Mouse (Mus musculus): ENCODE results near the gene App. TPM values are rescaled to one million over a fixed set of nuclear protein-coding genes. Genes with fewer than 3 reads are reported as not detected.
A peak's percentile ranks its signal among the peaks of the same experiment; 100 is the strongest.

App gene
- polyA plus RNA-seq, 1 experiment from 2014 or later: 229 TPM

GRCm38 (mm10) chr16:84986016-84986631 is 187.4 kb downstream of the App start:
- H3K4me2 ChIP-seq: no peak overlapping the region
- no peak overlapping the region for H3K9ac ChIP-seq
- no peak overlapping the region for H3K4me3 ChIP-seq (ENCODE audit: low read depth, low read length)
- DNase-seq (peak; percentile 73), ATAC-seq (ENCODE audit: insufficient read depth) (0 out of 2 replicates have a peak, but pooled peaks have one; percentile 19)
- WGBS: 42% methylated on average over 11 of the region's 11 CpGs
- peak overlapping the region; percentile 47 for H3K27ac ChIP-seq (ENCODE audit: low read depth)
- TF ChIP-seq CTCF (IDR thresholded peaks at IDR 0.05; ENCODE audit: low read depth): no peak
- H3K9me3 ChIP-seq (ENCODE audit: low read depth, low read length): no peaks in the 10 kb centered on the region
- H3K36me3 ChIP-seq (ENCODE audit: insufficient read depth): peaks cover 16% of the 10 kb centered on the region; the same call in 1 of the 2 replicates
- H3K27me3 ChIP-seq (ENCODE audit: insufficient read depth, low read length): no peaks in the 10 kb centered on the region
- H3K4me1 ChIP-seq (ENCODE audit: insufficient read depth): 0 out of 2 replicates have a peak, but pooled peaks cover 11% of the 10 kb centered on the region

GRCm38 (mm10) chr16:84985340-84985739 is 188.2 kb downstream of the App start:
- H3K9ac ChIP-seq: no peak overlapping the region
- 0 out of 2 replicates have a peak, but pooled peaks have one; percentile 4 for ATAC-seq (ENCODE audit: insufficient read depth)

GRCm38 (mm10) chr16:84983428-84983827 is 190.1 kb downstream of the App start:
- ATAC-seq (ENCODE audit: insufficient read depth): no peak
- Histone ChIP-seq H3K27ac (ENCODE audit: low read depth) (no peak overlapping the region), H3K36me3 (ENCODE audit: insufficient read depth) (peaks cover 13% of the 10 kb centered on the region; the same call in 1 of the 2 replicates), H3K4me2 (no peak overlapping the region), H3K9me3 (ENCODE audit: low read depth, low read length) (no peaks in the 10 kb centered on the region), H3K27me3 (ENCODE audit: insufficient read depth, low read length) (no peaks in the 10 kb centered on the region), H3K9ac (no peak overlapping the region), H3K4me1 (ENCODE audit: insufficient read depth) (0 out of 2 replicates have a peak, but pooled peaks cover 11% of the 10 kb centered on the region), H3K4me3 (ENCODE audit: low read depth, low read length) (no peak overlapping the region)
- DNase-seq: peak; percentile 33
- 60% methylated on average over 3 of the region's 3 CpGs for WGBS
- TF ChIP-seq CTCF (IDR thresholded peaks at IDR 0.05; ENCODE audit: low read depth): no peak

More at GRCm38 (mm10) chr16:84985340-84985739, 188.2 kb downstream of the App start:
- TF ChIP-seq CTCF (IDR thresholded peaks at IDR 0.05; ENCODE audit: low read depth): no peak
- H3K9me3 ChIP-seq (ENCODE audit: low read depth, low read length): no peaks in the 10 kb centered on the region
- H3K27me3 ChIP-seq (ENCODE audit: insufficient read depth, low read length): no peaks in the 10 kb centered on the region
- no peak for DNase-seq
- peaks cover 13% of the 10 kb centered on the region; the same call in 1 of the 2 replicates for H3K36me3 ChIP-seq (ENCODE audit: insufficient read depth)
- no peak overlapping the region for H3K4me3 ChIP-seq (ENCODE audit: low read depth, low read length)
- no peak overlapping the region for H3K4me2 ChIP-seq
- 91% methylated on average over 3 of the region's 3 CpGs for WGBS
- peak overlapping the region; percentile 47; the same call in 1 of the 2 replicates for H3K27ac ChIP-seq (ENCODE audit: low read depth)
- 0 out of 2 replicates have a peak, but pooled peaks cover 11% of the 10 kb centered on the region for H3K4me1 ChIP-seq (ENCODE audit: insufficient read depth)

GRCm38 (mm10) chr16:84982589-84982988 is 191.0 kb downstream of the App start:
- Histone ChIP-seq H3K4me1 (ENCODE audit: insufficient read depth) (0 out of 2 replicates have a peak, but pooled peaks cover 11% of the 10 kb centered on the region), H3K9ac (no peak overlapping the region), H3K4me3 (ENCODE audit: low read depth, low read length) (no peak overlapping the region), H3K27ac (ENCODE audit: low read depth) (no peak overlapping the region), H3K36me3 (ENCODE audit: insufficient read depth) (peaks cover 12% of the 10 kb centered on the region; the same call in 1 of the 2 replicates), H3K9me3 (ENCODE audit: low read depth, low read length) (no peaks in the 10 kb centered on the region), H3K4me2 (no peak overlapping the region), H3K27me3 (ENCODE audit: insufficient read depth, low read length) (no peaks in the 10 kb centered on the region)
- TF ChIP-seq CTCF (IDR thresholded peaks at IDR 0.05; ENCODE audit: low read depth): no peak
- 68% methylated on average over 3 of the region's 3 CpGs for WGBS
- no peak for ATAC-seq (ENCODE audit: insufficient read depth)
- peak; percentile 26 for DNase-seq

GRCm38 (mm10) chr16:84978589-84978988 is 195.0 kb downstream of the App start:
- no peak overlapping the region for H3K4me2 ChIP-seq
- DNase-seq (no peak), ATAC-seq (ENCODE audit: insufficient read depth) (no peak)
- no peak overlapping the region for H3K4me3 ChIP-seq (ENCODE audit: low read depth, low read length)
- 50% methylated on average over 5 of the region's 5 CpGs for WGBS
- peaks cover 36% of the 10 kb centered on the region for H3K36me3 ChIP-seq (ENCODE audit: insufficient read depth)
- H3K27ac ChIP-seq (ENCODE audit: low read depth): no peak overlapping the region
- no peak overlapping the region for H3K9ac ChIP-seq
- no peaks in the 10 kb centered on the region for H3K27me3 ChIP-seq (ENCODE audit: insufficient read depth, low read length)
- no peak for TF ChIP-seq CTCF (IDR thresholded peaks at IDR 0.05; ENCODE audit: low read depth)
- no peaks in the 10 kb centered on the region for H3K4me1 ChIP-seq (ENCODE audit: insufficient read depth)
- H3K9me3 ChIP-seq (ENCODE audit: low read depth, low read length): no peaks in the 10 kb centered on the region

GRCm38 (mm10) chr16:84974176-84974518 is 199.4 kb downstream of the App start:
- Histone ChIP-seq H3K4me1 (ENCODE audit: insufficient read depth) (0 out of 2 replicates have a peak, but pooled peaks cover 3% of the 10 kb centered on the region), H3K4me3 (ENCODE audit: low read depth, low read length) (no peak overlapping the region), H3K9me3 (ENCODE audit: low read depth, low read length) (no peaks in the 10 kb centered on the region), H3K27ac (ENCODE audit: low read depth) (peak overlapping the region; percentile 47; the same call in 1 of the 2 replicates), H3K9ac (no peak overlapping the region), H3K27me3 (ENCODE audit: insufficient read depth, low read length) (no peaks in the 10 kb centered on the region), H3K36me3 (ENCODE audit: insufficient read depth) (peaks cover 59% of the 10 kb centered on the region), H3K4me2 (no peak overlapping the region)
- ATAC-seq (ENCODE audit: insufficient read depth) (no peak), DNase-seq (no peak)
- WGBS: 71% methylated on average over 6 of the region's 6 CpGs
- no peak for TF ChIP-seq CTCF (IDR thresholded peaks at IDR 0.05; ENCODE audit: low read depth)

- Histone ChIP-seq H3K27ac (ENCODE audit: low read depth) (peak overlapping the region; percentile 47; the same call in 1 of the 2 replicates), H3K9me3 (ENCODE audit: low read depth, low read length) (no peaks in the 10 kb centered on the region), H3K4me3 (ENCODE audit: low read depth, low read length) (no peak overlapping the region), H3K9ac (no peak overlapping the region), H3K4me2 (no peak overlapping the region), H3K27me3 (ENCODE audit: insufficient read depth, low read length) (no peaks in the 10 kb centered on the region), H3K36me3 (ENCODE audit: insufficient read depth) (peaks cover 63% of the 10 kb centered on the region), H3K4me1 (ENCODE audit: insufficient read depth) (0 out of 2 replicates have a peak, but pooled peaks cover 3% of the 10 kb centered on the region)
- 92% methylated on average over 15 of the region's 15 CpGs for WGBS
- TF ChIP-seq CTCF (IDR thresholded peaks at IDR 0.05; ENCODE audit: low read depth): no peak
- DNase-seq (no peak), ATAC-seq (ENCODE audit: insufficient read depth) (no peak)
Observed at GRCm38 (mm10) chr16:84973446-84974175, 200.0 kb downstream of the App start.

All from lung, embryonic 14.5 days (tissue).